Mouse (Mus musculus) common myeloid progenitor, adult 5-6 weeks (primary cell): ENCODE data around the gene Igsf11. TPM values are rescaled to one million over a fixed set of nuclear protein-coding genes. Genes with fewer than 3 reads are reported as not detected.

Experiments
- ATAC-seq: replicated peaks from 2 replicates; pipeline ENCODE4 v1.8.0; 2016; ENCODE audit warnings: low read depth, mild to moderate bottlenecking, moderate TSS enrichment, inconsistent platforms; ENCODE audit not compliant: poor library complexity, severe bottlenecking
- total RNA-seq: library from RNA; stranded (forward); fragments of 200-1000, 187-1606 nt; gene quantifications from 2 replicates; pipeline ENCODE4 v1.2.3, GENCODE M21; 2017

Gene Igsf11
- total RNA-seq, 1 experiment from 2014 or later, result not detected

DNA sequence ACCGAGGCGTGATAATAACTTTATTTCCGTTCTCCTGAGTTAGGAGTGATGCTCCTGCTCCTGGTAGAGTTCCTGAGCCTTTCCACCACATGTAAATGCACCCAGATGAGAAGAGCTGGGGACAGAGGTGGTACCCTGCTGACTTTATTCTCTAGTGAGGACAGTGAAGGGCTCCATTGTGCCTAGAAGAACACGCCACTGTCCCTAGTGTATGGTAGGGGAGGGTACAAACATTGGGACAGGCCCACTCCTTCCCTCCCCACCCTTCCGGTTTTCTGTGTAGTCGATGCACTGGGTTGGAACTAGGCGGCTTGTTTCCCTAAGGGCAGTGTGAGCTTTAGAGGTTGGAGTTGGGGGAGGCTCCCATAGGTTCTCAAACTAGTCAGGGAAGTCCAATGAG, 36.3 kb downstream of the Igsf11 start:
- ATAC-seq, result no peak

DNA sequence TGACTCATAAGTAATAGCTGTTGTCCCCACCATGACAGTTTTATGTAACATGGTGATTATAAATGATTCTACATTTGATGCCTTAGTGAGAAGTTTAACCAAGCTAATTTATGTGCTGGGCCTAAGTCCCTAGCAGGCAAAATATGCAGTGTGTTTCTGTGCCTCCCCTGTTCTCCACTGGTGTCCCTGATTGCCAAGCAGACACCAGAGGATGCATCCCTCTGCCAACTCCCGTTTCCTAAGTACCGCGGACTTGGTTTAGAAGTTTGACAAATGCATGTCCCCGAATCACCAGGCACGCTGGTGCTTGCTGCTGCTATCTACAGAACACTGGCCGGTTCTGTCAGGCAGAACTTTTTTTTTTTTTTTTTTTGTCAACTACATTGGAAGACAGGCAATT, 39.0 kb downstream of the Igsf11 start:
- no peak for ATAC-seq

GRCm38 (mm10) chr16:38940805-38941204, 48.3 kb downstream of the Igsf11 start:
- no peak for ATAC-seq

- ATAC-seq, result no peak
Observed at GRCm38 (mm10) chr16:38941275-38941674, 48.8 kb downstream of the Igsf11 start.

DNA sequence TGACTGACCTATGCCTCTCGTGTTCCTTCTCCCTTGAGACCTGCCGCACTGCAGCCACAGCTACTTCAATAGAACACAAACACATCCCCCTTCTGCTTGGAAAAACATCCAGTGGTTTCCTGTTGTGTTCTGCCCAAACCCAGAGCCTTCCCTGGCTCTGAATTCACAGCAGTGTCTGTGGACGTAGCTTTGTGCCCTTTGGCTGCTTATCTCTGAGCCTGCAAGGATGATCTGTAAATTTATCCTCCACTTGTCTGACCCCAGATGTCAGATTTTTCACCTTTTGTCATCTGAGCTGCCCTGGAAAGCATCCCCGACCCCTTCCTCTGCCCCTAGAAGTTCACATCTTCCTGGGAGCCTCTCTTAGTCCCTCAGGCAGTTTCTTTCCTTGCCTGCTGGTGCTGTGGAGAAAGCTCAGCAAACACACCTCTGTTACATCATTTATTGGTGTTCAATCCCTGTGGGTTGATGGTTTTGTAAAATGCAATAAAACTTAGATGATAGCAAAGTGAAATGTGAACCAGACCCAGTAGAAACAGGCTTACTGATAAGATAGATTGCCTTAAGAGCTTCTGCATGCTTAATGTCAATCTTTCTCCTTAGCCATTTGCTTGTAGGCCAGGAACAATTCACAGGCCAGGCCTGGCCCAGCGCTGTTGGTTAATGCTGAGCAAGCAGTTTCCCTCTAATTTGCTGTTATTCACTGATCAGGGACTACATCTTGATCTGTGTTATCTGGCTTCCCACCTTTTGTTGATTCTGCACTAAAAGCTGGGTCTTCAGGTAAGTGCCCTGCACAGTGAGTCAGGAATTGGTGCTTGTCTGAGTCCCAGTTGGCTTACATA, 51.5 kb downstream of the Igsf11 start:
- no peak for ATAC-seq

DNA sequence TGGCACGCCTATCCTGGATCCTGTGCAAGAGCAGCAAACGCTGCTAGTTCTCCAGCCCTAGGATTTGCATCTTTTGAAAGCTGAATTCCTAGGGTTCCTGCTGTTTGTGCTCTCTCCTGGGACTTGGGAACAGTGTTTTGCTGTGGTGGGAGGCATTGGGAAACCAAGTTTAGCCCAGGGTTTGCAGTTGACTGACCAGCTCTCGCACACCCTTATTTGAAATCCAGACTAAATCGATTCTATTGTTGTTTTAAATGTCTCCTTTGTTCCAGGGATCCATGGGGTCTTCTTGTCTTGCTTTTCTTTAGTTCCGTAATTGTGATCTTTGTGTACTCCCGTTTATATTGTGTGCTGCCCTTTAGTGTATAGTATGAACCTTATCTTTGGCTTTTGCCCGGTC, 52.6 kb downstream of the Igsf11 start:
- ATAC-seq, result no peak

- no peak for ATAC-seq
Observed at GRCm38 (mm10) chr16:38945581-38945981, 53.1 kb downstream of the Igsf11 start.

DNA sequence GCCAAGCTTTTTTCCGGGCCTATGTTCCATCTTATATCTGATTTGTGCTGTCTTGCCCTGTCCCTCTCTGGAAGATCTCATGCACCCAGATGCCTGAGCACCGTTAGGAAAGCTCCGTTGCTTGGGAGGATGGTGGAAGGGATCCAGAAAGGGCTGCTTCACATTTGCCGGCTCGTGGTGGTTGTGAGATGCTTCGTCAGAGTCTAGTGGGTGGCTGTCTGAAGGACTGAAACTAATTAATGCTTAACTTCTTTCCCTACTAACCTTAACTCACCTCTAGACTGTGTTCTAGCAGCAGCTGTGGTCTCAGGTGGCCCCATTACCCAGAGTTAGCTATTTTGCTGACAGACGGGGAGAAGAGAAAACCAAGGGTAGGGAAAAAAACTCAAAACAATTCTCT, 54.0 kb downstream of the Igsf11 start:
- ATAC-seq, result no peak

DNA sequence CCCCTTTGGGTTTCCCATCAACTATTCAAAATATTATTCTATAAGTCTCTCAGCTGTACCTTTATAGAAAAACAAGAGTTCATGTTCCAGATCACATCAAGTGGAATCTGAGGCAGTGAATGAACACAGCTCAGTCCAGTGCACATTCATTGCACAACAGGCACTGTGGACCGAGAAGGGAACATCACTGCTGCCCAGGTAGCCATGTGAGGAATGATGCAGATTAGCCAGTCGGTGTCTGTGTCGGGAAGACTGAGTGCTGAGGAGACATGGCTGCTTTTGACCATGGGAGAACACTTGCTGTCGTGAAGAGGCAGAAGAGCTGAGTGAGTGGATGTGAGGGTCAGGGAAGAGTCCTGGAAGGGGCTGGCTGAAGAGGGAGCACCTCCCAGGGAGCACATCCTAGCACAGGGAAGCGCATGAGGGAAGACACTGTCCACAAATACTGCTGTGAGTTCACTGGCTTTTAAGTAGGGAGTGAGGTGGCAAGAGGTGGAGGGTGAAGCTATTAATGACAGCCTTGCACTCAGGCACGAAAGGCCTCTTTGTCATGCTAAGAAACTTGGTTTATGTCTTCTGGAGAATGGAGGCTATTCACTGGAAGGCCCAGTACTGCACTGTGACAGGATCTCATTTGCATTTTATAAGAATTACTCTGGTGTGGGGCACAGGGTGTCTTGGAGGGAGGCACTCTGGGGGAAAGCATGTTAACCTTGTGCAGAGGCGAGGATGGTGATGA, 54.8 kb downstream of the Igsf11 start:
- no peak for ATAC-seq

DNA sequence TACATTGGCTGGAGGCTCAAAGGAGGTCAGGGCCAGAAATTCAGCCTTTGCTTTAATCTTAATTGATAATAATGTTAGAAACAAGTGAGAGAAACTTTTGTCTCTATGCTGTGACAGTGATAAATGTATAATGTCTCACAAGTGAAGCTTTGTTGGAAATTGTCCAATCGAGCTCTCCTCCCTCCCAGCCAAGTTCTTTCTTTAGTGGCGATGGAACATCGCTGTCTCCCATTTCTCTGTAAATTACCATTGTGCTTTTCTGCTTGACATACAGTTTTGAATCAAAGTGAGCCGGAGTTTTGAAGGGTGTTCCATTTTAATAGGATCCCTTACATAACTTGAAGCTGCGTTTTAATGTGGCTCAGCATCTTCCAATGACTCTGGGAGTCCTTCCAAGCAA, 56.0 kb downstream of the Igsf11 start:
- ATAC-seq, result no peak

DNA sequence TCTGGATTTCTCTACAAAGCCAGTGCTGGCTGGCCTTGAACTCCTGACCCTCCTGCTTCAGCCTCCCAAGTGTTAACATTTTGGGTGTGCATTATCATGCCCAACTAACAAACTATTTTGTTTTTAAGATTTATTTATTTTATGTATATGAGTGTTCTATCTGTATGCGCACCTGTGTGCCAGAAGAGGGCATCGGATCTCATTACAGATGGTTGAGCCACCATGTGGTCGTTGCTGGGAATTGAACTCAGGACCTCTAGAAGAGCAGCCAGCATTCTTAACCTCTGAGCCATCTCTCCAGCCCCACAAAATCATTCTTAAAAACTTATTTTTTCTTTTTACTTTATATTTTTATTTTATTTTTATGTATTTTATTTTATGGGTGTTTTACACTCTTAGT, 60.4 kb downstream of the Igsf11 start:
- no peak for ATAC-seq

- no peak for ATAC-seq
Observed at GRCm38 (mm10) chr16:38953821-38954220, 61.4 kb downstream of the Igsf11 start.

DNA sequence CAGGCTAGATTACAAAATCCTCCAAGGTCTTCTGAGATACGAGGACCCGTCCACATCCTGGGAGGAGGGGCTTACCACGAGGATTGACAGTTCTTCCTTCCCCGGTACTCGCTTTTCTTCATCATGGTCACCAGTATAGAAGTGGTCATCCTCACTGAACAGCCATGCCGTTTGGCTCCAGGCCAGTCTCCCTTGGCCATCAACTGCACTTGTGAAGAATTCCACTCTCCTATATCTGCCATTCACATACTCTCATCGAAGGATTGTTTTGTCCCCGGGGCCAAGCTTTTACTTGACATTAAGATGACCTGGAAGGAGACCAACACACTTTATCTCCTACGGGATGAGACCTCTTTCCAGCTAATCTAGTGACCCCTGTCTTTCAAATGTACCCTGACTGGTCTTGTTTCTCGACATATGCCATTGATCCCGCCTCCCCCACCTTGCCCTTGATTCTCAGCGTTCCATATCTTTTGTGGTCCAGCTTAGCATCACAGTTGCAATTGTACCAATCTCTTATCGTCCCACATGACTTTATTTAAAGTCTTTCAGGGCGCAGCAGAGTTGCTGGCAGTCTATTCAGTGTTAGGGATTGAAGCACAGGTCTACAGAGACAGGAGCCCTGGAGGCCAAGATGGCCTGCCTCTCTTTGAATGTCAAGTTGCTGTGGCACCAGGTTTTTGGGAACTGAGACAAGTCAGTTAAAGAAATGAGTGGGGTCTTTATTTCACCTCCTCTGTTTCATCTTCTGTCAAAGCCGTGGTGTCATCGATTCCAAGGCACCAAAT, 62.2 kb downstream of the Igsf11 start:
- ATAC-seq, result no peak

DNA sequence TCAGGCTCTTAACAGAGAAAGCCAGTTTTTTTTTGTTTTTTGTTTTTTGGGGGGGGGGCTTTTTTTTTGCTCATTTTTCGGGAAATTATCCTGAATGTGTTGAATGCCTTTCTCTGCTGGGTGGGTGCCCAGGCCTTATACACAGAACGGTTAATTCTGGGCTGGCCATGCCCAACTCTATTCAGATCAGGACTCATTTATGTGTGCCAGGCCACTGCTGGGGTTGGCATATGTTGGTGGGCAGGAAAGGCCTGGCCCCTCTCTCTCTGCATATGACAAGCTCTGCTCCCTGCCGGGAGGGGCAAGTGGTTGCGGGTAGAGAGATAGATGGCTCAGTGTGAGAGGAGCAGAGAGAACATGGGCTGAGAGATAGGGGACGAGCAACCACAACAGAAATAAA, 62.8 kb downstream of the Igsf11 start:
- ATAC-seq, result no peak

DNA sequence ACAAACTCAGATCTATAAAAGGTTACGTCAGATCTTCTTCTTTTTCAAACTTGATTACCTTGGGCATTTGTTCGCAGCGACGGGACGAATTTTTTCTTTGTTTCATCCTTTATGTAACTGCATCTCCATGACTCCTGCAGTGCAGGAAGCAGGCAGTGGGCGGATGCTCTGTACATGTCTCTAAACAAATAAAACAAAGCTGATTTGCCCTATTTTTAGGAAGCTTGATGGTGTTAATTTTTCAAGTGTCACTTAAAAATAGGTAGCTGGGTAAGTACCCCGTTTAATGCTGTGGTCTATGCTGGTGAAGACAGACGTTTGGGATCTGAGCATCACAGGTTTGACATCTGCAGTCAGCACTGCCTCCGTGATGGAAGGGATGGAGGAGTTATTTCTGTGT, 66.3 kb downstream of the Igsf11 start:
- no peak for ATAC-seq

DNA sequence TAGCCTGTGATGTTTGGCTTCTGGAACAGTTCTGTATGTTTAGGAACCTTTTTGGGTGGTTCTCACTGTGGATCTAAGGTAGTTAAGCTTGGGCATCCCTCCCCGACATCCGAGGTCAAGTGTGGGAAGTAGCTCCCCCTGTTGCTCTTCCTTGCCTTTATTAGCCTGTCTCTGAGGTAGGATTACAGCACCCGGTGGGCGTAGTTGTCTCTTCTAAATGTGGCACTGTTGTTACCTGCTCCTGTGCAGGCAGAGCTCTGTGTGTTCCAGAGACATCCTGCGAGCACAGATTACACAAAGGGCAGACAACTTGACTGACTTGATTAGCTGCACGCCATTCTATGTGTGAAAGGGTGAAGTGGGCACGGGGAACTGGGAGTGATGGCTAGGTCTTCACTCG, 68.1 kb downstream of the Igsf11 start:
- ATAC-seq, result no peak

- no peak for ATAC-seq
Observed at GRCm38 (mm10) chr16:38961865-38962264, 69.4 kb downstream of the Igsf11 start.

DNA sequence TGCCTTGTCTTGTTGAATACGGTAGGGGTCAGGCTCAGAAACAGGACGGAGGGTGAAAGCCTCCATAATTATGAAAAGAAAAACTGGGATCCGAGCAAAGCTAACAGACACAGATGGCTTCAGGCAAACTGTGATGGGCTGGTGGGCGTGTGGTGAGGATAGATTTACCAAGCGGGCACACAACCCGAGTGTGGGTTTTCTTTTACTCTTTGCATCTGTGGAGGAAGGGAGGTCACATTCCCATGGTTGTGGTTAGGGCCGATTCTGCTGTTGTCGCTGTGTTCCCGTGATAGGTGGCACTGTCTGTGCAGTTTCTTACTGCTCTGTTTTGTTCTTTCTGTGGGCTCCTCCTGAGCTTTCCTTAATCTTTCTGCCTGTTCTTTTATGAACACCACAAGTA, 70.2 kb downstream of the Igsf11 start:
- no peak for ATAC-seq

DNA sequence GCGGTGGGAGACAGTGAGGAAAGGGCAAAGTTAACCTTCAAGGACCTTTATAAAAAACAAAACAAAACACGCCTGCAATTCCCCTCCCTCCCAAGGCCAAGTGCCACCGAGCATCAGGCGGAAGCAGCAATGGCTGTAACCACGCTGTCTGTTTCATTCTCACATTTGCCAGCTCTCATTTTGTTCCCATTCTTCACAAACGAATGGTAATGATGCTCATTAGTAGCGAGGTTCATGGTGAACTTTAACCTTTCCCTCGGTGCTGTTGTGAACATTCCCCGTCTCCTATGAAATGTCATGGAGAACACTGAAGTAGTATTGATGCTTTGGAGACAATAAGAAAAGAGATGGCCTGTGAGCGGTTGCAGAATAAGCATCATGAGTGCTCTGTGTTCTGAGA, 74.6 kb downstream of the Igsf11 start:
- ATAC-seq, result no peak

- no peak for ATAC-seq
Observed at GRCm38 (mm10) chr16:38976151-38976550, 83.7 kb downstream of the Igsf11 start.

- no peak for ATAC-seq
Observed at GRCm38 (mm10) chr16:38978546-38978945, 86.1 kb downstream of the Igsf11 start.
